In genomic region chr1:163313101-163313773, GRCm38 (mm10) we compare ENCODE assay signal across 7 mouse cellular contexts. TPM values are rescaled to one million over a fixed set of nuclear protein-coding genes. Genes with fewer than 3 reads are reported as not detected.
DNase-seq lines count a peak whose midpoint lies in the region; ATAC-seq and TF ChIP-seq lines count a peak whose summit lies in the region.

Prrx1 (minus strand) TSS chr1:163313710.

- peak within 1 kb of the TSS; percentile 76 for H3K9ac ChIP-seq in forebrain, embryonic 14.5 days (ENCODE audit: low read length)
- no peak within 1 kb of the TSS for H3K9ac ChIP-seq in liver, embryonic 14.5 days (replicated peaks)
- H3K9ac ChIP-seq in stomach, embryonic 16.5 days (ENCODE audit: low read length) = peak within 1 kb of the TSS; percentile 72

- peak within 1 kb of the TSS; percentile 41 for H3K4me3 ChIP-seq in C2C12 (ENCODE audit: insufficient read depth, poor library complexity, severe bottlenecking)
- H3K4me3 ChIP-seq in E14TG2a.4 (replicated peaks; ENCODE audit: low read length) = peak within 1 kb of the TSS; percentile 67
- peak within 1 kb of the TSS; percentile 55 for H3K4me3 ChIP-seq in forebrain, embryonic 14.5 days (ENCODE audit: low read depth, low read length)
- H3K4me3 ChIP-seq in liver, embryonic 14.5 days (ENCODE audit: insufficient read depth in 1 of 2, low read depth in 2 of 2, low read length in 2 of 2) = peak within 1 kb of the TSS; percentile 13 to 29; a peak in 2 of 4 replicates
- peak within 1 kb of the TSS; percentile 57 for H3K4me3 ChIP-seq in stomach, embryonic 16.5 days (replicated peaks; ENCODE audit: low read length)

- TF ChIP-seq EP300 in liver, embryonic 14.5 days (IDR thresholded peaks at IDR 0.05; ENCODE audit: low read depth) = no peak

- H3K36me3 ChIP-seq in C2C12 (ENCODE audit: control insufficient read depth, insufficient read depth) = no peaks in the 10 kb centered on the region
- H3K36me3 ChIP-seq in E14TG2a.4 (ENCODE audit: insufficient read depth, low read length) = no peaks in the 10 kb centered on the region
- no peaks in the 10 kb centered on the region for H3K36me3 ChIP-seq in forebrain, embryonic 14.5 days (ENCODE audit: control insufficient read depth, insufficient read depth, low read length)
- no peaks in the 10 kb centered on the region for H3K36me3 ChIP-seq in liver, embryonic 14.5 days (replicated peaks; ENCODE audit: control insufficient read depth, insufficient read depth, low read depth)
- no peaks in the 10 kb centered on the region for H3K36me3 ChIP-seq in stomach, embryonic 16.5 days (ENCODE audit: control insufficient read depth, insufficient read depth, low read length)

- no peaks in the 10 kb centered on the region; the same call in 1 of the 2 replicates for H3K9me3 ChIP-seq in E14TG2a.4 (ENCODE audit: low read length)
- H3K9me3 ChIP-seq in forebrain, embryonic 14.5 days (replicated peaks; ENCODE audit: control insufficient read depth, low read length) = no peaks in the 10 kb centered on the region
- H3K9me3 ChIP-seq in liver, embryonic 14.5 days (ENCODE audit: control insufficient read depth, low read length) = no peaks in the 10 kb centered on the region
- H3K9me3 ChIP-seq in stomach, embryonic 16.5 days (replicated peaks; ENCODE audit: control insufficient read depth, low read length) = no peaks in the 10 kb centered on the region

- peaks cover 29% of the 10 kb centered on the region for H3K79me2 ChIP-seq in C2C12 (ENCODE audit: control insufficient read depth, insufficient read depth)

- H3K27me3 ChIP-seq in C2C12 (ENCODE audit: control insufficient read depth, insufficient read depth, insufficient read length) = no peaks in the 10 kb centered on the region
- H3K27me3 ChIP-seq in E14TG2a.4 (ENCODE audit: insufficient read depth, low read length) = peaks cover 92% of the 10 kb centered on the region
- H3K27me3 ChIP-seq in forebrain, embryonic 14.5 days (replicated peaks; ENCODE audit: control insufficient read depth, insufficient read depth, low read length) = 0 out of 2 replicates have a peak, but pooled peaks cover 31% of the 10 kb centered on the region
- H3K27me3 ChIP-seq in liver, embryonic 14.5 days (ENCODE audit: control insufficient read depth, insufficient read depth, low read length) = peaks cover 74% of the 10 kb centered on the region
- peaks cover 39% of the 10 kb centered on the region for H3K27me3 ChIP-seq in stomach, embryonic 16.5 days (ENCODE audit: control insufficient read depth, insufficient read depth, low read length)

- ATAC-seq in forebrain, embryonic 14.5 days = peak; percentile 74
- ATAC-seq in liver, embryonic 14.5 days (ENCODE audit: insufficient read depth) = no peak
- no peak for ATAC-seq in stomach, embryonic 16.5 days (ENCODE audit: insufficient read depth, low FRiP score)

- TF ChIP-seq CTCF in C2C12 (IDR thresholded peaks at IDR 0.05; ENCODE audit: control insufficient read depth, insufficient read depth, insufficient read length) (no peak), E14TG2a.4 (conservative IDR thresholded peaks at IDR 0.05; ENCODE audit: low read length) (no peak)
- no peak for TF ChIP-seq CTCF in liver, embryonic 14.5 days (IDR thresholded peaks at IDR 0.05; ENCODE audit: low read depth)

- H3K27ac ChIP-seq in forebrain, embryonic 14.5 days (ENCODE audit: low read depth, low read length) = peak within 1 kb of the TSS; percentile 41; the same call in 1 of the 2 replicates
- H3K27ac ChIP-seq in liver, embryonic 14.5 days = no peak within 1 kb of the TSS
- peak within 1 kb of the TSS; percentile 9; the same call in 1 of the 2 replicates for H3K27ac ChIP-seq in stomach, embryonic 16.5 days (ENCODE audit: low read length)

- DNase-seq in forebrain, embryonic 14.5 days (ENCODE audit: low spot score) = peak; percentile 88
- DNase-seq in heart, postnatal 25 days (ENCODE audit: low spot score) = no peak
- DNase-seq in liver, embryonic 14.5 days (ENCODE audit: low read depth in 3 of 3, low spot score in 3 of 3) = no peak
- no peak for DNase-seq in thymus, postnatal 0 days (ENCODE audit: low spot score)

- H3K79me3 ChIP-seq in C2C12 (ENCODE audit: low read depth) = peaks cover 7% of the 10 kb centered on the region

- H3K4me2 ChIP-seq in forebrain, embryonic 14.5 days (ENCODE audit: low read length) = peak within 1 kb of the TSS; percentile 95
- peak within 1 kb of the TSS; percentile 50 for H3K4me2 ChIP-seq in liver, embryonic 14.5 days (ENCODE audit: low read depth)
- peak within 1 kb of the TSS; percentile 83 for H3K4me2 ChIP-seq in stomach, embryonic 16.5 days (ENCODE audit: low read depth, low read length)

- peak within 1 kb of the TSS; percentile 76 for H3ac ChIP-seq in C2C12 (ENCODE audit: control insufficient read depth, insufficient read length, low read depth)

- H3K4me1 ChIP-seq in E14TG2a.4 (replicated peaks; ENCODE audit: low read depth, low read length) = peaks cover 62% of the 10 kb centered on the region
- H3K4me1 ChIP-seq in forebrain, embryonic 14.5 days (ENCODE audit: control insufficient read depth, insufficient read depth, low read length) = peaks cover 23% of the 10 kb centered on the region
- H3K4me1 ChIP-seq in liver, embryonic 14.5 days (replicated peaks; ENCODE audit: control insufficient read depth in 2 of 2, insufficient read depth in 2 of 2, low read length in 1 of 2) = no peaks in the 10 kb centered on the region
- H3K4me1 ChIP-seq in stomach, embryonic 16.5 days (ENCODE audit: control insufficient read depth, insufficient read depth, low read length) = peaks cover 18% of the 10 kb centered on the region

- WGBS in forebrain, embryonic 14.5 days = under 1% methylated on average over 17 of the region's 17 CpGs
- WGBS in liver, embryonic 14.5 days (ENCODE audit: insufficient replicate concordance) = under 1% methylated on average over 17 of the region's 17 CpGs
- 1% methylated on average over 17 of the region's 17 CpGs for WGBS in stomach, embryonic 16.5 days

- intact Hi-C loops in heart, postnatal 25 days (cut with DNase I) = loop anchor here (5.0 kb wide), 1 partner anchor 89 kb away; the partner anchor contains the start of gene Gorab

TF ChIP-seq in C2C12, 6 proteins besides CTCF, POLR2A, EP300 and RAD21:
- TF ChIP-seq MAX (IDR thresholded peaks at IDR 0.05) = no peak
- TF ChIP-seq CEBPB (IDR thresholded peaks at IDR 0.05; ENCODE audit: low read depth) = no peak
- no peak for TF ChIP-seq USF1 (IDR thresholded peaks at IDR 0.05; ENCODE audit: low read depth)
- no peak for TF ChIP-seq MYOD1 (IDR thresholded peaks at IDR 0.05; ENCODE audit: control insufficient read depth, insufficient read length, low read depth)

RNA-seq across cellular contexts. Expression of gene Prrx1, which starts in this region (rescaled TPM):
- 5.1 TPM for polyA plus RNA-seq in C2C12 (2012; fragmentation: generic; extraction: Trizol)
- 4.7 and 5.1 TPM in 2 replicates for polyA plus RNA-seq in forebrain, embryonic 14.5 days (2014; fragmentation: Nextera tagmentation; extraction: Ambion mirVana)
- total RNA-seq in heart, postnatal 25 days (2021) = 10 to 100 TPM; 32.7 to 35.6 TPM
- 0.06 and 0.23 TPM in 2 replicates for polyA plus RNA-seq in liver, embryonic 14.5 days (2012; rRNA removed)
- 0.13 TPM in 1 of 2 replicates, not detected in the other for polyA plus RNA-seq in liver, embryonic 14.5 days (2014; fragmentation: Nextera tagmentation; extraction: Ambion mirVana)
- polyA plus RNA-seq in stomach, embryonic 16.5 days (2015; fragmentation: Nextera tagmentation; extraction: Ambion mirVana) = 6.7 and 9.6 TPM in 2 replicates
- polyA plus RNA-seq in thymus, postnatal 0 days (2015; fragmentation: Nextera tagmentation; extraction: Ambion mirVana) = 2.1 and 2.9 TPM in 2 replicates
